Mouse (Mus musculus) ES-Bruce4 (cell line): ENCODE data around the gene Ifnar2.

Experiments used
- CTCF ChIP-seq: IDR thresholded peaks from one replicate; pipeline ENCODE4 v1.8.1; 2011; ENCODE audit warnings: low read depth, low read length
- POLR2A ChIP-seq: IDR thresholded peaks from one replicate; pipeline ENCODE4 v1.8.1; 2011; ENCODE audit warnings: low read length; ENCODE audit not compliant: insufficient read depth

DNA sequence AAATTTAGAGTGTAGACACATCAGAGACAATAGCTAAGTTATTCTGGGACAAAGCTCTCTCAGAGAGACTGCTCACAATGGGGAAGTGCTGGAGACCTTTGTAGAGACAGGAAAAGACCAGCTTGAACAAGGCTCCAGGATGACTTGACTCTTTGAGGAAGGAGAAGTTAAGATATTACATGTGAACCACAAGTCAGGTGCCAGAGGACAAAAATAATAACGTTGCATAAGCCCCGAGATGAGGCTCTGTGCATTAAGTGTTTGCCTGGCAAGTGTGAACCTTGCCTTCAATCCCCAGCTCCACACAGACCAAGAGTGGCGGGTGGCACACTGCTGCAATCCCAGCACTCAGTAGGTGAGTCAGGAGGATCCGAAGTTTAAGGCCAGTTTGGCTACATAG, 18.0 kb upstream of the Ifnar2 start:
- no peak for TF ChIP-seq CTCF
- no peak for TF ChIP-seq POLR2A
